Mouse (Mus musculus) stomach, embryonic 16.5 days (tissue): ENCODE data around the gene Sobp. TPM values are rescaled to one million over a fixed set of nuclear protein-coding genes. Genes with fewer than 3 reads are reported as not detected.

ENCODE experiments used
- ATAC-seq: fragments of 200-750 bp; cut with Nextera tagmentation; 2 replicates; pipeline ENCODE4 v1.8.0; 2017; ENCODE audit warnings: moderate number of reproducible peaks, moderate TSS enrichment; ENCODE audit not compliant: insufficient read depth, low FRiP score
- H3K27ac ChIP-seq: fragments of 300-500 bp; sonication (generic); 2 replicates; pipeline ENCODE4 v1.5.1; 2014; ENCODE audit warnings: low read length
- H3K27me3 ChIP-seq: fragments of 300-500 bp; sonication (generic); 2 replicates; pipeline ENCODE4 v1.6.1; 2014; ENCODE audit warnings: low read length, control low read depth, mixed read lengths; ENCODE audit not compliant: control insufficient read depth, insufficient read depth
- H3K36me3 ChIP-seq: fragments of 300-500 bp; sonication (generic); 2 replicates; pipeline ENCODE4 v1.6.1; 2014; ENCODE audit warnings: low read length; ENCODE audit not compliant: control insufficient read depth, insufficient read depth
- H3K4me1 ChIP-seq: fragments of 300-500 bp; sonication (generic); 2 replicates; pipeline ENCODE4 v1.6.1; 2014; ENCODE audit warnings: low read length, control low read depth, mixed read lengths; ENCODE audit not compliant: control insufficient read depth, insufficient read depth
- H3K4me2 ChIP-seq: fragments of 300-500 bp; sonication (generic); 2 replicates; pipeline ENCODE4 v1.6.1; 2014; ENCODE audit warnings: low read depth, low read length, mixed read lengths
- H3K4me3 ChIP-seq: fragments of 300-500 bp; sonication (generic); replicated peaks from 2 replicates; pipeline ENCODE4 v1.5.1; 2014; ENCODE audit warnings: mild to moderate bottlenecking, low read length
- H3K9ac ChIP-seq: fragments of 300-500 bp; sonication (generic); 2 replicates; pipeline ENCODE4 v1.6.1; 2014; ENCODE audit warnings: low read length
- H3K9me3 ChIP-seq: fragments of 300-500 bp; sonication (generic); replicated peaks from 2 replicates; pipeline ENCODE4 v1.6.1; 2016; ENCODE audit warnings: low read length, control low read depth; ENCODE audit not compliant: control insufficient read depth
- WGBS: fragments of 180-500 bp; shearing (Covaris S2); extraction: QIAGEN DNeasy Blood & Tissue Kit; methylation state at CpG from one replicate; pipeline ENCODE4 v1.1.7; 2014; 5-methylcytosine and 5-hydroxymethylcytosine counted together
- polyA plus RNA-seq: library from polyadenylated mRNA; unstranded; fragments of >200 nt; fragmentation: Nextera tagmentation; extraction: Ambion mirVana; gene quantifications from 2 replicates; pipeline ENCODE4 v1.2.1, GENCODE M21; 2015

The Sobp gene
- polyA plus RNA-seq, 1 experiment from 2014 or later, result 1.0 TPM

GRCm38 (mm10) chr10:43037455-43037793, 136.9 kb downstream of the Sobp start:
- Histone ChIP-seq H3K4me1 (peaks cover 1% of the 10 kb centered on the region), H3K9me3 (no peaks in the 10 kb centered on the region), H3K27me3 (no peaks in the 10 kb centered on the region), H3K4me2 (no peak overlapping the region), H3K27ac (no peak overlapping the region), H3K4me3 (no peak overlapping the region), H3K36me3 (no peaks in the 10 kb centered on the region), H3K9ac (no peak overlapping the region)
- ATAC-seq, result no peak
- WGBS, result 57% methylated on average over 7 of the region's 7 CpGs

- WGBS, result 72% methylated on average over 21 of the region's 21 CpGs
- H3K27ac ChIP-seq, result no peak overlapping the region
- H3K27me3 ChIP-seq, result no peaks in the 10 kb centered on the region
- no peak for ATAC-seq
- no peak overlapping the region for H3K9ac ChIP-seq
- H3K4me1 ChIP-seq, result no peaks in the 10 kb centered on the region
- no peaks in the 10 kb centered on the region for H3K36me3 ChIP-seq
- no peak overlapping the region for H3K4me3 ChIP-seq
- no peak overlapping the region for H3K4me2 ChIP-seq
- no peaks in the 10 kb centered on the region for H3K9me3 ChIP-seq
These were observed 137.5 kb downstream of the Sobp start for GRCm38 (mm10) chr10:43036646-43037454.

DNA sequence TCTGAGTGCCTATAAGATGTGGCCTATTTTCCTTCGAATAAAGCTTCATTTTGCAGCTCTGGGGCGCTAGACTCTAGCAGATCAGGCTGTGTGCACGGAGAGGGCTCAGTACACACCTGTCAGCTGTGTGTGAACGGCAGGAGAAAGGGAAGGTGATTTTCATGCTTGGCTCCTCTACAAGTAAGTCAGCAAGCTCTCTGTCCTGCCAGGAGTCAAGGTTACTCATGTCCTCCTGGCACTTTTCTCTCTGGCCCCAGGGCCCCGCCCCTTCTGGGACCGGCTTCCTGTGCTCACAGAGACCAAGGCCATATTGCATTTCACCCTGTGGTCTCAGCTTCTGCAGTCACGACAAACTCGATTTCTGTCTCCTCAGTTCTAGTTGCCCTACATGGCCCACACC, 138.8 kb downstream of the Sobp start:
- 56% methylated on average over 8 of the region's 8 CpGs for WGBS
- Histone ChIP-seq H3K9ac (no peak overlapping the region), H3K27ac (no peak overlapping the region), H3K4me1 (no peaks in the 10 kb centered on the region), H3K27me3 (no peaks in the 10 kb centered on the region), H3K36me3 (no peaks in the 10 kb centered on the region), H3K4me2 (no peak overlapping the region), H3K4me3 (no peak overlapping the region), H3K9me3 (no peaks in the 10 kb centered on the region)
- no peak for ATAC-seq

DNA sequence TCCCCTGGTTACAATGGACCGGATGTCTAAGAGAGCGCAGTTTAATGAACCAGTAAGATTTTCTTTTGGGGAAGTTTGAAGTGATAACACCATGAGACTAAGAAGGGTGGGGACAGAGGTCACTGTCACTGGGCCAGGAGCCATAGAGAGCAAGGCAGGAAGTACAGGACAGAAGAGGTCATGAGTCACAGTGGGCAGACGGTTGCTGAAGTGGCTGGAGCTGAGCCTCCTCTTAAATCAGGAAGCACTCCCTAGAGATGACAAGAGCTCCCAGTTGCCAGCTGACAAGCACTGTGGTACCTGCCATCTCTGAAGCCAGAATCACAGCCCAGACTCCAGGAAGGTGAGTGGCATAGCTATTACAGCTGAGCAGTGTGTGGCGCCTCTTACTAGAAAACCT, 139.5 kb downstream of the Sobp start:
- Histone ChIP-seq H3K9me3 (no peaks in the 10 kb centered on the region), H3K27me3 (no peaks in the 10 kb centered on the region), H3K36me3 (no peaks in the 10 kb centered on the region), H3K4me1 (no peaks in the 10 kb centered on the region), H3K4me3 (no peak overlapping the region), H3K9ac (no peak overlapping the region), H3K4me2 (no peak overlapping the region), H3K27ac (no peak overlapping the region)
- ATAC-seq, result no peak
- WGBS, result 70% methylated on average over 4 of the region's 4 CpGs

GRCm38 (mm10) chr10:43033481-43034248, 140.7 kb downstream of the Sobp start:
- H3K4me3 ChIP-seq, result no peak overlapping the region
- ATAC-seq, result no peak
- no peak overlapping the region for H3K4me2 ChIP-seq
- H3K9ac ChIP-seq, result no peak overlapping the region
- no peak overlapping the region for H3K27ac ChIP-seq
- H3K9me3 ChIP-seq, result no peaks in the 10 kb centered on the region
- H3K36me3 ChIP-seq, result no peaks in the 10 kb centered on the region
- 70% methylated on average over 15 of the region's 15 CpGs for WGBS
- H3K4me1 ChIP-seq, result no peaks in the 10 kb centered on the region
- H3K27me3 ChIP-seq, result no peaks in the 10 kb centered on the region

DNA sequence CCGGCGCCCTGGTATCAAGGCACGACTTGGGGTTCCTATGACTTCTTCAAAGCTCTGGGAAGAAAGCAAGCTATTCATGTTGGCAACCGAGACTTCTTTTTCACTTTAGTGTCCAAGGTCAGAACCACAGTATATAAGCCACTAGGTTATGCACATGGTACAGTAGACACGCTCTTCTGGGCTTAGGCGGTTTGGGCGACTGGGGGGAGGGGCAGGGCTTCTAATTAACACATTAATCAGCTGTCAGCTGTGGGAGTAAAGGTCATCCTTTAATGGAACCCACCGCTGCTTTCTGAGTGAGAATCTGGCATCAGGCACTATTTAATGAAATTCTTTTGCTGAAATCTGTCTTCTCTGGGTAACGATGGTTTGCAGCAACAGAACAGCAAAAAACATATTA, 147.3 kb downstream of the Sobp start:
- ATAC-seq, result no peak
- no peak overlapping the region for H3K9ac ChIP-seq
- 50% methylated on average over 9 of the region's 9 CpGs for WGBS
- H3K9me3 ChIP-seq, result no peaks in the 10 kb centered on the region
- no peaks in the 10 kb centered on the region for H3K36me3 ChIP-seq
- peaks cover 12% of the 10 kb centered on the region for H3K27me3 ChIP-seq
- H3K4me1 ChIP-seq, result peaks cover 4% of the 10 kb centered on the region; the same call in 1 of the 2 replicates
- no peak overlapping the region for H3K4me3 ChIP-seq
- H3K27ac ChIP-seq, result no peak overlapping the region
- H3K4me2 ChIP-seq, result no peak overlapping the region

DNA sequence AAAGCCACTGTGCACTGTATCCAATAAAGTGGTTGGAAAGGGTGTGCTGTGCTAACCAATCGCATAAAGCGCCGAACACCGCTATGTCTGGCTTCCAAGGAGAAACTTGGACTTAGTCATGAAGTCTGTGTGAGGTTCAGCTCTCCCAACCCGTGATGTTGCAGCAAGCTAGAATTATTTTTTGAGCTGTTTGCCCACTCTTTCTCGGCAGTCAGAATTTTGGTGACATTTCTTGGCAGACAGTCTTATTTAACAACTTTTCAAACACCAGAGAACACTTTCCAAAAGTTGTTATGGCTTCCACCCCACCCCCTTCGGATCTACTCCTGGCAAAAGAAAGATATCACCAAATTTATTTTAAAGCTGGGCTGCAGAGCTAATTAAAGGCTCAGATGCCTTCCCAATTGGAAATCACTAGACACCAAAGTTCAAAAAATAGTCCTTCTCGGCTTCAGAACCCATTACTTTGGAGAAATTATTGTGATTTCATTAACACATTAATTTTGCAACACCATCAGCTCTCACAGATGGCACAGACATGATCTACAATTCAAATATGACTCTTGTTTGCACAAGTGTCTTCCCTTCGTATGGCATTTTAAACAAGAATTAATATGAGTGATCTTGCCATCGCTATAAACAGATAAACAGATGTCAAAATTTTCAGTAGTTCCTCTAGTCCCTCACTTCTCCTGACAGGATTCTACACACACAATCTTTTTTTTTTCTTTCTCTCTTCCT, 150.7 kb downstream of the Sobp start:
- H3K27ac ChIP-seq, result no peak overlapping the region
- WGBS, result 79% methylated on average over 10 of the region's 10 CpGs
- no peak overlapping the region for H3K4me3 ChIP-seq
- no peak for ATAC-seq
- H3K4me1 ChIP-seq, result peaks cover 16% of the 10 kb centered on the region
- no peak overlapping the region for H3K9ac ChIP-seq
- no peak overlapping the region for H3K4me2 ChIP-seq
- H3K9me3 ChIP-seq, result no peaks in the 10 kb centered on the region
- no peaks in the 10 kb centered on the region for H3K36me3 ChIP-seq
- H3K27me3 ChIP-seq, result peaks cover 40% of the 10 kb centered on the region

GRCm38 (mm10) chr10:43022190-43022761, 152.1 kb downstream of the Sobp start:
- peak overlapping the region; percentile 60 for H3K4me3 ChIP-seq
- H3K36me3 ChIP-seq, result no peaks in the 10 kb centered on the region
- peak overlapping the region; percentile 71 for H3K9ac ChIP-seq
- peak overlapping the region; percentile 99 for H3K4me2 ChIP-seq
- 7% methylated on average over 29 of the region's 29 CpGs for WGBS
- H3K4me1 ChIP-seq, result peaks cover 19% of the 10 kb centered on the region
- no peak overlapping the region for H3K27ac ChIP-seq
- H3K27me3 ChIP-seq, result peaks cover 40% of the 10 kb centered on the region
- ATAC-seq, result no peak
- H3K9me3 ChIP-seq, result no peaks in the 10 kb centered on the region
